Mouse (Mus musculus): ENCODE data around the gene Vps35. TPM values are rescaled to one million over a fixed set of nuclear protein-coding genes. Genes with fewer than 3 reads are reported as not detected.

Vps35 gene
- 0.91 and 9.3 TPM in 2 replicates for polyA plus RNA-seq (2012; ENCODE audit: low replicate concordance)

GRCm38 (mm10) chr8:85299434-85300077 lies at the start of gene Vps35, which contains the start of gene Orc6:
Gene Vps35, minus strand, starts transcription at chr8:85299802.
Gene Orc6, plus strand, starts transcription at chr8:85299632.

GRCm38 (mm10) chr8:85225688-85226087 lies 73.9 kb downstream of the Vps35 start, which contains the start of gene Olfr371:
Gene Olfr371, plus strand, starts transcription at chr8:85225988.

Other genes starting within 250 kb of the Vps35 start
- gene Fbxw9, start 239.7 kb downstream of the Vps35 start, polyA plus RNA-seq (2012; ENCODE audit: low replicate concordance): 8.5 and 14.5 TPM in 2 replicates
- not detected in 2 replicates for gene Gm5741, start 231.8 kb downstream of the Vps35 start, polyA plus RNA-seq (2012; ENCODE audit: low replicate concordance)
- gene Dhps, start 228.0 kb downstream of the Vps35 start, polyA plus RNA-seq (2012; ENCODE audit: low replicate concordance): 54.9 and 75.7 TPM in 2 replicates
- 2.5 and 39.0 TPM in 2 replicates for gene Wdr83os, start 219.1 kb downstream of the Vps35 start, polyA plus RNA-seq (2012; ENCODE audit: low replicate concordance)
- 6.1 and 19.9 TPM in 2 replicates for gene Wdr83, start 218.5 kb downstream of the Vps35 start, polyA plus RNA-seq (2012; ENCODE audit: low replicate concordance)
- 2.8 and 9.6 TPM in 2 replicates for gene Man2b1, start 216.5 kb downstream of the Vps35 start, polyA plus RNA-seq (2012; ENCODE audit: low replicate concordance)
- gene Zfp791, start 176.7 kb downstream of the Vps35 start, polyA plus RNA-seq (2012; ENCODE audit: low replicate concordance): 0.08 TPM in 1 of 2 replicates, not detected in the other
- not detected in 2 replicates for gene Cks1brt, start 147.9 kb downstream of the Vps35 start, polyA plus RNA-seq (2012; ENCODE audit: low replicate concordance)
- not detected in 2 replicates for gene Olfr371, start 73.8 kb downstream of the Vps35 start, polyA plus RNA-seq (2012; ENCODE audit: low replicate concordance)
- 1.2 and 8.4 TPM in 2 replicates for gene Orc6, start 170 bp downstream of the Vps35 start, polyA plus RNA-seq (2012; ENCODE audit: low replicate concordance)
- 8.4 and 11.1 TPM in 2 replicates for gene Mylk3, start 86.5 kb upstream of the Vps35 start, polyA plus RNA-seq (2012; ENCODE audit: low replicate concordance)
- 4.7 and 13.0 TPM in 2 replicates for gene 4921524J17Rik, start 133.0 kb upstream of the Vps35 start, polyA plus RNA-seq (2012; ENCODE audit: low replicate concordance)
- gene Gpt2, start 192.8 kb upstream of the Vps35 start, polyA plus RNA-seq (2012; ENCODE audit: low replicate concordance): 1.2 and 6.2 TPM in 2 replicates

Measured in leukemia stem cell, adult 10-12 weeks (primary cell).